Mouse (Mus musculus) hindlimb bud, embryonic 11.5 days (tissue): Measurements from ENCODE around the gene Svs3a.
"Not testable (repeated sequence)": the region's sequence is repeated elsewhere in the genome, so short reads cannot be mapped to it uniquely, and the experiment has no call there.

Source experiments
- DNase-seq: peaks from one replicate; pipeline ENCODE4 v3.0.0-alpha.2; 2012; ENCODE audit warnings: low read depth, low spot score; ENCODE audit errors: extremely low spot score

Svs3a gene

DNA sequence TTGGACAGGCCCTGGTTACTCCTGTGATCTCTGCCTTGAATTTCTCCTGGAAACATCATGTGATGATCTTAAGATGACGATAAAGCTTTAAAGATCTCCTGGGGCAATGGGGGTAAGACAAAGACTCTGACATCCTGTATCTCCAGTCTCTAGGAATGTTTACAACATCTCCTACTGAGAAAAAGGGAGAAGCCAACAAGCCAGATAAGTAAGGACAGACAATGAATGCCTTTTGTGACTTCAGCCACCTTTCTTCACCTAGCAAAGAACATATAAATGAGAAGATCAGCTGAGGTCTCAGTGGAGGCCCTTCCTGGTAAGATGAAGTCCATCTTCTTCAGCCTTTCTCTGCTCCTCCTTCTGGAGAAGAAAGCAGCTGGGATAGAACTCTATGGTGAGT lies at the start of gene Svs3a:
Gene Svs3a (plus strand): TSS at position 301 of the 400 bp plus-strand sequence.
- not testable (repeated sequence) for DNase-seq

DNA sequence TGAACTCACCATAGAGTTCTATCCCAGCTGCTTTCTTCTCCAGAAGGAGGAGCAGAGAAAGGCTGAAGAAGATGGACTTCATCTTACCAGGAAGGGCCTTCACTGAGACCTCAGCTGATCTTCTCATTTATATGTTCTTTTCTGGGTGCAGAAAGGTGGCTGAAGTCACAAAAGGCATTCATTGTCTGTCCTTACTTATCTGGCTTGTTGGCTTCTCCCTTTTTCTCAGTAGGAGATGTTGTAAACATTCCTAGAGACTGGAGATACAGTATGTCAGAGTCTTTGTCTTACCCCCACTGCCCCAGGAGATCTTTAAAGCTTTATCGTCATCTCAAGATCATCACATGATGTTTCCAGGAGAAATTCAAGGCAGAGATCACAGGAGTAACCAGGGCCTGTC lies 32.5 kb upstream of the Svs3a start, which contains the start of gene Svs3b:
Gene Svs3b (minus strand): TSS at position 101 of the 400 bp plus-strand sequence.
- DNase-seq, result not testable (repeated sequence)

DNA sequence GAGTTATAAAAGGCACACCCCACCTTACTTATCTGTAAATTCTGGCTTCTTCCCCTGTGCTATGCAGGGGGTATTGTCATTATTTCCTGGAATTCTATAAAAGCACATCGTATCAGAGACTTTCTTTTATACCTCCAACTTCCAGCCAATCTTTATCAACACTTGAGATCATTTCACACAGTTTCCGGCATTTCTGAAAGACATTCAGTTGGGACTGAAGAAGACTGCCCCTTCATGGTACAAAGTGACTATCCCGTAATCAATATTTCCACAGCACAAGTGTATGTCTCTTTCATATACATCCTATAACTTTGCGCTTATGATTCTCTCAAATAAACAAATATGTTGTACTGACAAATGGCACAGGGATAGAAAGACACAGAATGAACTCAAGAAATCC lies 10.7 kb upstream of the Svs3a start, which contains the start of gene Svs4:
Gene Svs4 (minus strand): TSS at position 101 of the 400 bp plus-strand sequence.
- DNase-seq, result no peak

DNA sequence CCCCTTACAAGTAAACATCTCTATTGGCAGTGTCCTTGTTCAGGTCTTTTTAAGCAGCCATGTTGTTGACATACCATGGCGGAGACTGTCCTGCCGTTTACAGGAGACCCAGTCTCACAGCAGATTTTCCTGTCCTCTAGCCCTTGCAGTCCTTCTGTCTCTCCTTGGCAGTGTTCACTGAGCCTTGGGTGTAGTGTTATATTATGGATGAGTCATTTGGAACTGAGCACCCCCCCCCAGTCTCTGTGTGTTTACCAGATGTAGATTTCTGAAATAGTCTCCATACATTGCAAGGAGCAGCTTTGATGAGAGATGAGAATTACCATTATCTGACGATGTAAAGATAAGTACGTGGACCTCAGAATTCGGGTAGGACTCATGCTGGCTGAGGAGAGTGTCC lies 23.5 kb downstream of the Svs3a start:
- no peak for DNase-seq

DNA sequence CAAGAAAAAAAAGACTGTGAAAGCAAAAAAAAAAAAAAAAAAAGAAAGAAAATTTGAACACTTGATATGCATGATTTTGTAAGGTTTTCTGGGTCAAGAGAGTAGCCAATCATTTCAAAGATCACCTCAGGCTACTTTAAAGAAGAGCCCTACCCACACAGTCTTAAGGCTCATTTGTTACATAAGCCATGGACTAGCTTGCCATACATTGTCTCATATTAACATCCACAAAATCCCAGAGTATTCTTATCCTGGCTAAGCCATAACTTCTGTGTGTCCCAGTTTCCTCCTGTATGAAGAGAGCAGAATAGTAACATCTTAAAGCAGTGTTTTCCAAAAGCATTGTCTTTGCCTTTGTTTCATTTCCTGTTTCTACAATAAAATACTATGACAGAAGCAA lies 26.4 kb downstream of the Svs3a start:
- not testable (repeated sequence) for DNase-seq

- not testable (repeated sequence) for DNase-seq
Measured at GRCm38 (mm10) chr2:164316451-164316850, 27.4 kb downstream of the Svs3a start, which contains the start of gene Svs6. Svs6 (plus strand) TSS chr2:164316751.

GRCm38 (mm10) chr2:164320983-164321382 lies 31.9 kb downstream of the Svs3a start:
- no peak for DNase-seq

- DNase-seq, result not testable (repeated sequence)
Measured at GRCm38 (mm10) chr2:164332440-164332839, 43.4 kb downstream of the Svs3a start, which contains the start of gene Svs5. Svs5 (plus strand) TSS chr2:164332740.
